Comparison of ENCODE assay signal across 14 mouse cellular contexts in the genomic region with DNA sequence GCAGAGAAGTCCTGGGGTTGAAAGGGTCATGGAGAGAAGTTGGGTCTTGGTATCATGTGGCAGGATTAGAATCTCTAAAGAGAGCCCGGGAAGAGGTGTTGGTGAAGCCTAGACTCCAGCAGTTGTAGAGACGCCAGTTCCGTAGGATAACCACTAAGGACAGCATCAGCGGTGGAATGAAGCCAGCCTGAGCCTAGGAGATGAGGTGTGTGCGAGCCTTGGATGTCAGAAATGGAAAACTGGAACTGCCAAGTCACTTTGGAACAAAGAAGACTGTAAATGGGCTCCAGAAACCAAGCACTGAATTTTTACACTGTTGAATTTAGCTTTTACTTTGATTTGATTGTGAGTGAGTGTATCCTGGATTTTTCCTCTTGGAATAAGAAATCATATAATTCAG.
"Had no signal": no experiment of that assay in that cellular context is flagged by ENCODE, and none has a peak within 500 bp of the region (broad histone marks: within the 10 kb centered on the region; RNA-seq: fewer than 3 reads in every experiment).

No protein-coding gene starts in this region.

- H3K4me3 ChIP-seq: intestine, embryonic 15.5 days; limb, embryonic 10.5 days; liver, embryonic 15.5 days; megakaryocyte, embryonic 14.5 days; midbrain, embryonic 13.5 days; stomach, embryonic 15.5 days had no signal

- H3K9me3 ChIP-seq: intestine, embryonic 15.5 days; limb, embryonic 10.5 days; liver, embryonic 15.5 days; midbrain, embryonic 13.5 days; stomach, embryonic 15.5 days had no signal

- H3K27me3 ChIP-seq: intestine, embryonic 15.5 days; liver, embryonic 15.5 days; megakaryocyte, embryonic 14.5 days; midbrain, embryonic 13.5 days; stomach, embryonic 15.5 days had no signal

- H3K36me3 ChIP-seq: intestine, embryonic 15.5 days; limb, embryonic 10.5 days; liver, embryonic 15.5 days; midbrain, embryonic 13.5 days; stomach, embryonic 15.5 days had no signal

- H3K4me1 ChIP-seq: intestine, embryonic 15.5 days; limb, embryonic 10.5 days; liver, embryonic 15.5 days; megakaryocyte, embryonic 14.5 days; midbrain, embryonic 13.5 days; stomach, embryonic 15.5 days had no signal

- H3K27ac ChIP-seq: intestine, embryonic 15.5 days; limb, embryonic 10.5 days; liver, embryonic 15.5 days; midbrain, embryonic 13.5 days; stomach, embryonic 15.5 days had no signal

- DNase-seq: kidney, adult 18-20 months; kidney, postnatal 25 days; layer of hippocampus, adult 9-11 months; layer of hippocampus, postnatal 36 days; lung, embryonic 14.5 days; lung, postnatal 10 days; thymus, postnatal 36 days had no signal

- H3K4me2 ChIP-seq: intestine, embryonic 15.5 days; liver, embryonic 11.5 days; liver, embryonic 15.5 days; lung, embryonic 14.5 days; midbrain, embryonic 13.5 days; stomach, embryonic 15.5 days had no signal

- H3K9ac ChIP-seq: intestine, embryonic 15.5 days; liver, embryonic 15.5 days; lung, embryonic 14.5 days; midbrain, embryonic 13.5 days; stomach, embryonic 15.5 days had no signal

- ATAC-seq: intestine, embryonic 15.5 days; midbrain, embryonic 13.5 days had no signal
